Mouse (Mus musculus) Patski (cell line): Measurements from ENCODE around the gene Sertad3. TPM values are rescaled to one million over a fixed set of nuclear protein-coding genes. Genes with fewer than 3 reads are reported as not detected.
A peak's percentile ranks its signal among the peaks of the same experiment; 100 is the strongest.
"Not testable (repeated sequence)": the region's sequence is repeated elsewhere in the genome, so short reads cannot be mapped to it uniquely, and the experiment has no call there.

ENCODE experiments used
- ATAC-seq: fragments of 100-300 bp; one replicate; pipeline ENCODE4 v1.8.0; 2021
- CTCF ChIA-PET: fragments of 350-600 bp; sonication (Branson Sonifier 250); formaldehyde crosslinking; loops from one replicate; lab custom pipeline; 2022; ENCODE audit warnings: inconsistent platforms; lab: Charles Lee
- POLR2A ChIA-PET: fragments of 350-600 bp; sonication (Branson Sonifier 250); formaldehyde crosslinking; loops from one replicate; lab custom pipeline; 2022; ENCODE audit warnings: antibody characterized with exemption, inconsistent platforms; lab: Charles Lee
- DNase-seq: peaks from one replicate; pipeline ENCODE4 v3.0.0-alpha.2; 2011; ENCODE audit warnings: low read depth, low spot score
- H3K27me3 ChIP-seq: fragments of 371-371 bp; one replicate; pipeline ENCODE4 v1.5.1; 2021
- CTCF ChIP-seq: fragments of 100-300 bp; IDR thresholded peaks from one replicate; pipeline ENCODE4 v1.5.1; 2021
- in situ Hi-C: fragments of 300-500 bp; cut with MboI; formaldehyde crosslinking; loops from 3 replicates; pipeline ENCODE4 v1.11.1; 2018; ENCODE audit warnings: low pct_unique_long_range_greater_than_20kb, mixed read lengths
- polyA plus RNA-seq: library from polyadenylated mRNA; unstranded; gene quantifications from one replicate; pipeline ENCODE4 v1.2.3, GENCODE M21; 2021

Sertad3 gene
- polyA plus RNA-seq, 1 experiment from 2014 or later: 9.1 TPM

DNA sequence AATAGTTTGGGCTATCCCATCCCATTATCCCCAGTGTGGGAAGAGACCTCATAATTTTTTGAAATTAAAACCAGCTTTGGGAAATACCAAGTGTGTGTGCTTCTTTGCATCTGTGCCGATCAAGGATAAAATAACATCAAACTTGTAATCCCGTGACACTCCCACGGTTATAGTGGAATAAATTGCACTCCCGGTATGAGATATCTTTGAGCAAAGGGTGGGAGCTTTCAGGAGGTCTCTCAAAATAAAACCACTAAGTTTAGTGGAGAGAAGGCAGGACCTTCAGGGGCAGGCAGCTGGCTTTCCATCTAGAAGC, 16.6 kb downstream of the Sertad3 start:
- no peak for DNase-seq
- ATAC-seq: no peak
- ChIA-PET POLR2A (interaction anchor here (1.7 to 3.2 kb wide), 2 partner anchors 15 to 17 kb away, joined by 5 to 20 read pairs; no protein-coding TSS in a partner anchor), CTCF (interaction anchor here (0.6 to 2.7 kb wide), 11 partner anchors 10 to 53 kb away, joined by 3 to 21 read pairs (median 6); partner anchors contain the start of genes Prx and Sertad3)
- no peaks in the 10 kb centered on the region for H3K27me3 ChIP-seq
- TF ChIP-seq CTCF: no peak
- in situ Hi-C loops: loop anchor here (25.0 kb wide), 1 partner anchor 303 kb away; the partner anchor contains the start of genes BC024978, Gm21983, Mia and Rab4b

DNA sequence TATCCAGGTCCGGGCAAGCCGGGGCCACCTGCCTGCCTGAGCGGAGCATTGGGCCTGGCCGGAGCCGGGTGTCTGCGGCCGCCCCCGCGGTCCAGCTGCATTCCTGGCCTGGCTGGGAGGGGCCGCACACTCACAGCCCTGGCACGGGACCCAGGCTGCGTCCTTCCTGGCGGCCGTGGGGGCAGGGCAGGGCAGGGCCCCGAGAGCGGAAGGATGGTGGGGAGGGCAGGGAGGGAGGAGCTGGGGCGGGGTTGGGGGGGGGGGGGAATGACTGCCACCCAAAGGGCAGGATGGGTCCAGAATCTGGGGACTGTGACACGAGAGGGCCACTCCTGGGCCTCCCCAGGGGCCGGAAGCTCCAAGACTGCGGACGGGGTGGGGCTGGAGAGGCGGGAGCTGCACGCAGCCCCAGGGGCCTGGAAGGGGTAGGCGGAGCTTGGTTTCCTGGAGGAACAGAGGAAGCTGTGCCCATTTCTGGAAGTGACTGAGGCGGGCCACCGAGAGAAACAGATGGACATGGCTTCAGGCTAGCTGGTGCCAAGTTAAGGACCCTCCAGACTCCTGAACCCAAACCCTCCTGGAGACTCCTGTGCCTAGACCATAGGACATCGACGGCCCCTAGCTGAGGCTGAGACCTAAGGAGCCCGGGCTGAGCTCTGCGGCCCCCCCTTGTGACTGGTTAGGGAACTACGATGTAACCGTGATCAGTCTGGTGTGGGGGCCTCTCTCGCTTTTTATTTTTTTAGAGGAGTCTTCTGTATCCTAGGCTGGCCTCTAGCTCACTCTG, 17.2 kb downstream of the Sertad3 start:
- in situ Hi-C loops: loop anchor here (25.0 kb wide), 1 partner anchor 303 kb away; the partner anchor contains the start of genes BC024978, Gm21983, Mia and Rab4b
- DNase-seq (peak; percentile 64), ATAC-seq (peak; percentile 75)
- ChIA-PET CTCF (interaction anchor here (0.6 to 2.7 kb wide), 13 partner anchors 10 to 54 kb away, joined by 3 to 21 read pairs (median 6); partner anchors contain the start of genes Prx and Sertad3), POLR2A (interaction anchor here (1.7 to 3.2 kb wide), 3 partner anchors 10 to 17 kb away, joined by 4 to 20 read pairs (median 5); no protein-coding TSS in a partner anchor)
- H3K27me3 ChIP-seq: no peaks in the 10 kb centered on the region
- TF ChIP-seq CTCF: no peak

DNA sequence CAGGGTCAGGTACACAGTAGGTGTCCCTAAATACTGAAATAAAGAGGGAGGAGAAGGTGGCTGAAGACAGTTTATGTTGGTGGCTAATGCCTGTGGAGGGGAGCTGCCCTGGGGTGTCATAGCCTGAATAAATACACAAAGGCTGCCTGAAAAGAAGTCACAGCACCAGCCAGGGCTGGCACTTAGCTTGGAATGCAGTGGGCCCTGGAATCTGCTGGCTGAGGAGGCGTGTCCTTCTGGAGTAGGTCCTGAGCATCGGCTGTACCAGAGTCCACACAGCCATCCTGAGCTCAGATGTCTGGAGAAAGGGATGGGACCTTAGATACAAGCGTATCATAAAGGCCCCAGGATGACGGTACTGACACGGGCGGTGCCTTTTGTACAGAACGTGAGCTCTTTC, 18.3 kb downstream of the Sertad3 start:
- H3K27me3 ChIP-seq: no peaks in the 10 kb centered on the region
- no peak for TF ChIP-seq CTCF
- in situ Hi-C loops: loop anchor here (25.0 kb wide), 1 partner anchor 305 kb away; the partner anchor contains the start of genes BC024978, Gm21983, Mia and Rab4b
- ATAC-seq (no peak), DNase-seq (no peak)
- CTCF ChIA-PET: interaction anchor here (1.7 to 2.7 kb wide), 7 partner anchors 8 to 55 kb away, joined by 4 to 21 read pairs (median 9); partner anchors contain the start of gene Prx
- POLR2A ChIA-PET: interaction anchor here (0.7 to 3.2 kb wide), 5 partner anchors 8 to 144 kb away, joined by 3 to 20 read pairs (median 4); no protein-coding TSS in a partner anchor

DNA sequence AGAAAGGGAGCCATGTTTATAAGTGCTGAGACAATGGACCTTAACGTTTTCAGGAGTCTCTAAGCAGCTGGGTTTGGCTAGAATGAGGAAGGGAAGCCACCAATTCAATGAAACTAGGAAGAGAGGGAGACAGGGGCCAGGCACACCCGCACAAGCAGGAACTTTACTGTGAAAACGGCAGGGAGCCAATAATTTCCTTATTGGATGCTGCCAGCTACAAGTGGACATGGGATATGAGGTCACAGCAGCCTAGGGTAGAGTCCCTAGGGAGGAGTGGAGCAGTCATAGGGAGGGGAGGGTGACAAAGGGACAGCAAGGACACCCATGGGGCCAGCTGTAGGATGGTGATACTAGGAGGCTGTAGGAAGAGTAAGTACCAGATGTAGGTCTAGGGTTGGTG, 19.5 kb downstream of the Sertad3 start:
- ChIA-PET CTCF (interaction anchor here (1.4 kb wide), 1 partner anchor 10 kb away, joined by 5 read pairs; no protein-coding TSS in a partner anchor), POLR2A (no interaction called here)
- in situ Hi-C loops: loop anchor here (25.0 kb wide), 1 partner anchor 306 kb away; the partner anchor contains the start of genes BC024978, Gm21983, Mia and Rab4b
- ATAC-seq (no peak), DNase-seq (no peak)
- no peak for TF ChIP-seq CTCF
- no peaks in the 10 kb centered on the region for H3K27me3 ChIP-seq

DNA sequence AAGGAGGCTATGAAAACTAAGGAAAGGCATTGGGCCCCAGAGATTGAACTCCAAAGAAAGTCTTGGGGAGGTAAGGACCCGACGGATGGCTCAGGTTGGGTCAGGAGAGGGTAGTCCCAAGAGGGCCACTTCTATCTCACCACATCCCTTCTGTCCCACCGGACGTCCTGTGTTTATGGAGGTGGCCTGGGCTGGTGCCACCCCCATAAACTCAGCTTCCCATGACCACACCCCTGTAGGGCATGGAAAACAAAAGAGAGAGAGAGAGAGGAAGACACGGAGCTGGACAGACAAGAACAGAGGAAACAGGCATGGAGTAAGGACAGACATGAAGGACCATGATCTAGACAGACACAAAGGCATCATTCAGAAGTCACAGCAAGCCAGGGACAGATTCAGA, 19.9 kb downstream of the Sertad3 start:
- no peak for ATAC-seq
- H3K27me3 ChIP-seq: no peaks in the 10 kb centered on the region
- in situ Hi-C loops: loop anchor here (25.0 kb wide), 1 partner anchor 306 kb away; the partner anchor contains the start of genes BC024978, Gm21983, Mia and Rab4b
- CTCF ChIA-PET: interaction anchor here (1.4 kb wide), 1 partner anchor 9 kb away, joined by 5 read pairs; no protein-coding TSS in a partner anchor
- DNase-seq: no peak
- POLR2A ChIA-PET: no interaction called here
- no peak for TF ChIP-seq CTCF

DNA sequence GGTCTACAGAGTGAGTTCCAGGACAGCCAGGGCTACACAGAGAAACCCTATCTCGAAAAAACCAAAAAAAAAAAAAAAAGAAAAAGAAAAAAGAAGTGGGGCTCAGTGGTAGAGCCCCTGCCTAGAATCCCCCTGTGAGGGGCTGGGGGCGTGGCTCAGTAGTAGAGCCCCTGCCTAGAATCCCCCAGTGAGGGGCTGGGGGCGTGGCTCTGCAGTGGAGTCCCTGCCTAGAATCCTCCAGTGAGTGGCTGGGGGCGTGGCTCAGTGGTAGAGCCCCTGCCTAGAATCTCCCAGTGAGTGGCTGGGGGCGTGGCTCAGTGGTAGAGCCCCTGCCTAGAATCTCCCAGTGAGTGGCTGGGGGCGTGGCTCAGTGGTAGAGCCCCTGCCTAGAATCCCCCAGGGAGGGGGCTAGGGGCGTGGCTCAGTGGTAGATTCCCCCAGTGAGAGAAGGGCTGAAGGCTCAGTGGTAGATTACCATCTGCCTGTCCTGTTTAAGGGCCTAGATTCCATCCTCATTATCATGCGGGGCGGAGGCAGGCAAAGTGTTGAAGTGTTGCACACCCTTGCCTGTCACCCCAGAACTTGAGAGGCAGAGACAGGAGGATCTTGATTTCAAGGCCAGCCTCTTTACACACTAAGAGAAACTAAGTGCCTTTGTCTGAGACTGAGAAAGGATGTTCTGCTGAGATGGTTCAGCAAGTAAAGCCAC, 21.2 kb downstream of the Sertad3 start:
- DNase-seq, CTCF ChIA-PET, ATAC-seq, H3K27me3 ChIP-seq: not testable (repeated sequence)
- POLR2A ChIA-PET: interaction anchor here (1.2 kb wide), 1 partner anchor 11 kb away, joined by 3 read pairs; no protein-coding TSS in a partner anchor
- in situ Hi-C loops: loop anchor here (25.0 kb wide), 1 partner anchor 308 kb away; the partner anchor contains the start of genes BC024978, Gm21983, Mia and Rab4b

DNA sequence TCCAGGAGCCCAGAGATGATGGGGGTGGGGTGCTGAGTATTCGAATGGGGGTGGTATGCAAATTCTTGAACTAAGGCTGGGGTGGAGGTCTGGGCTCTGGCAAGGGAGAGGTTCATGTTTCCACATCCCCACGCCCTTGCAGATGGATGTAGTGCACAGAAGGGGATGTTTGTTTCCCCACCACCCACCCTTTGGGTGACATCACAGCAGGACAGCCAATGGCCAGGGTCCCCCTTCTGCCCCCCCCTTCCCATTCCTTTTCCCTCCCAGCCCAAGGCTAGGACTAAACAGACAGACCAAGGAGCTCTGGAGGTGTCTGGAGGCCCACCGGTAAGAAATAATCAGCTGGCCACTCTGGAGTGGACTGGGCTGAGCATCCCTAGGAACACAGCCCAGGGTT, 25.5 kb downstream of the Sertad3 start, which contains the start of gene Prx:
TSS of gene Prx (plus strand) at position 289 of the 400 bp plus-strand sequence.
- no peak for TF ChIP-seq CTCF
- CTCF ChIA-PET: interaction anchor here (3.3 kb wide), 1 partner anchor 8 kb away, joined by 20 read pairs; no protein-coding TSS in a partner anchor
- no peak for ATAC-seq
- DNase-seq: no peak
- in situ Hi-C loops: loop anchor here (25.0 kb wide), 1 partner anchor 312 kb away; the partner anchor contains the start of genes BC024978, Gm21983, Mia and Rab4b
- POLR2A ChIA-PET: no interaction called here
- no peaks in the 10 kb centered on the region for H3K27me3 ChIP-seq

DNA sequence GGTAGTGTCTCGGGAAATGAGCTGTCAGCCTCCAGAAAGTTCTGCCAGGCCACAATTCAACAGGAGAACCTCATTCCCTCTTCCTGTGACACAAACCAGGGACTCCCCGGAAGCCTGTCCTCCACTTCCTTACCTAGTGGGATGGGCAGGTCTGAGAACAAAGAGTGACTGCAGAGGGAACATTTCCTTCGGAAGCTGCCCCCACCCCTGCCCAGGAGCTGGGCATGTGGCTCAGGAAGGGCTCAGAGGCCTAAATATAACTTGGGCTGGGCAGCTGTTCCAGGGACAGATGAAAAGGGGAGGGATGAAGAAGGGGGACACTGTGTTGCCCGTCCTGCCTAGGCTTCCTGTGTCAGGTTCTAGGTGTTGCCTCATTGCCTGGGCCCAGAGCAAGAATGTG, 28.1 kb downstream of the Sertad3 start:
- in situ Hi-C loops: no loop called here
- CTCF ChIA-PET: interaction anchor here (2.2 to 3.3 kb wide), 2 partner anchors 8 to 10 kb away, joined by 5 to 20 read pairs; no protein-coding TSS in a partner anchor
- no peaks in the 10 kb centered on the region for H3K27me3 ChIP-seq
- POLR2A ChIA-PET: no interaction called here
- no peak for TF ChIP-seq CTCF
- ATAC-seq (no peak), DNase-seq (no peak)

DNA sequence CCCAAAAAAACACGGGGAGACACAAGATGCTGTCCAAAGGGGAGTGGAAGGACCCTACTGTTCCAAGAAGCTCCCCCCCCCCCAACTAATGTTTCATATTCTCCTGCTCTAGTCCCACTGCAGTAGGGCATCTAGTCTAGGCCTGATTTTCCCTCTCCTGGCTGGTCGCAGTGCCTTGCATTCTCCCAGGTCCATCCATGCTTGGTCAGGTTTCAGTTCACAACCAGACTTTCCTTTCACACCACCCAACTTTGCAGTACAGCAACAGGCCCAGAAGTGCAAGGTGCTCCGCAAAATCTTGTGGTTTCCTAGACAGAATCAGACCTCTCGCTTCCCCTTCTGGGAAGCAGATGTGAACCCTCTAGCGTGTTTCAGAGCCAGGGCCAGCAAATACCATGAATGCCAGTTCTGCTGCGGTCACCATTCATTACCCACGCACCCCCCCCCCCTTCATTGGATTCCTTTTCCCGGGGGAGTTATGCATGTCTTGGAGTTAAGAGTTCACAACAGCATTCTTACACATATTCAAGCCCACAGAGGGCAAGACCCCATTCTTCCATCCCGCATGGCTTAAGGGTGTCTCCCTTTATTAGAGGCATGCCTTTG, 33.3 kb downstream of the Sertad3 start:
- H3K27me3 ChIP-seq: no peaks in the 10 kb centered on the region
- TF ChIP-seq CTCF: no peak
- ATAC-seq (peak; percentile 23), DNase-seq (no peak)
- ChIA-PET CTCF (interaction anchor here (0.7 to 2.8 kb wide), 4 partner anchors 12 to 20 kb away, joined by 3 to 16 read pairs (median 10); no protein-coding TSS in a partner anchor), POLR2A (interaction anchor here (1.4 to 3.6 kb wide), 3 partner anchors 16 to 20 kb away, joined by 3 to 20 read pairs (median 6); partner anchors contain the start of gene Sertad1)
- in situ Hi-C loops: loop anchor here (5.0 kb wide), 1 partner anchor 60 kb away; the partner anchor contains the start of genes Blvrb and Sptbn4
